Mouse (Mus musculus): ENCODE results near the gene Ywhah. TPM values are rescaled to one million over a fixed set of nuclear protein-coding genes. Genes with fewer than 3 reads are reported as not detected.
A peak's percentile ranks its signal among the peaks of the same experiment; 100 is the strongest.

The Ywhah gene
- polyA plus RNA-seq, 1 experiment: 17.6 TPM

DNA sequence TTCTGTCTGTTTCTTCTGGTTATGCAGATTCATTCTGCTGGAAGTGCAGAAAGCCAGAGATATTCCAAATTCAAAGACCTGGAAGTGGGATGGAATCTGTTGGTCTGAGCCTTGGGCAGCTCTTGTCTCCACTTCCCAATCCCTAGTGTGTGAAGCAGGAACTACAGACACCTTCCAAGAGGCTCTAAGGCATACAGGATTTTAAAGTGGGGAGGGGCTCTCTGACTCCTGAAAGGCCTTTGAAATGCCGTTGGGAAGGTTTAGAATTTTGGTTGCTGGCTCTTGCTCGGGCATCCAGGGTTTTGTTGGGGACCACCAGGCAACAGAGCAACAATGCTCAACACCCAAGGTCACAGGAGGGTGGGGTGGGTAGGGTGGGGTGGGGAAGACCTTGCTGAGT lies 9.3 kb upstream of the Ywhah start:
- TF ChIP-seq TAL1 (IDR thresholded peaks at IDR 0.05; ENCODE audit: low read length): no peak
- no peak for TF ChIP-seq GATA1 (IDR thresholded peaks at IDR 0.05; ENCODE audit: low read length)
- H3K27me3 ChIP-seq (ENCODE audit: control insufficient read depth): peaks cover 24% of the 10 kb centered on the region
- H3K9me3 ChIP-seq (ENCODE audit: control insufficient read depth, low read length): no peaks in the 10 kb centered on the region
- H3K4me3 ChIP-seq (replicated peaks): no peak overlapping the region
- H3K36me3 ChIP-seq (ENCODE audit: control insufficient read depth): no peaks in the 10 kb centered on the region
- peaks cover 2% of the 10 kb centered on the region; the same call in 1 of the 2 replicates for H3K4me1 ChIP-seq (ENCODE audit: control insufficient read depth)

DNA sequence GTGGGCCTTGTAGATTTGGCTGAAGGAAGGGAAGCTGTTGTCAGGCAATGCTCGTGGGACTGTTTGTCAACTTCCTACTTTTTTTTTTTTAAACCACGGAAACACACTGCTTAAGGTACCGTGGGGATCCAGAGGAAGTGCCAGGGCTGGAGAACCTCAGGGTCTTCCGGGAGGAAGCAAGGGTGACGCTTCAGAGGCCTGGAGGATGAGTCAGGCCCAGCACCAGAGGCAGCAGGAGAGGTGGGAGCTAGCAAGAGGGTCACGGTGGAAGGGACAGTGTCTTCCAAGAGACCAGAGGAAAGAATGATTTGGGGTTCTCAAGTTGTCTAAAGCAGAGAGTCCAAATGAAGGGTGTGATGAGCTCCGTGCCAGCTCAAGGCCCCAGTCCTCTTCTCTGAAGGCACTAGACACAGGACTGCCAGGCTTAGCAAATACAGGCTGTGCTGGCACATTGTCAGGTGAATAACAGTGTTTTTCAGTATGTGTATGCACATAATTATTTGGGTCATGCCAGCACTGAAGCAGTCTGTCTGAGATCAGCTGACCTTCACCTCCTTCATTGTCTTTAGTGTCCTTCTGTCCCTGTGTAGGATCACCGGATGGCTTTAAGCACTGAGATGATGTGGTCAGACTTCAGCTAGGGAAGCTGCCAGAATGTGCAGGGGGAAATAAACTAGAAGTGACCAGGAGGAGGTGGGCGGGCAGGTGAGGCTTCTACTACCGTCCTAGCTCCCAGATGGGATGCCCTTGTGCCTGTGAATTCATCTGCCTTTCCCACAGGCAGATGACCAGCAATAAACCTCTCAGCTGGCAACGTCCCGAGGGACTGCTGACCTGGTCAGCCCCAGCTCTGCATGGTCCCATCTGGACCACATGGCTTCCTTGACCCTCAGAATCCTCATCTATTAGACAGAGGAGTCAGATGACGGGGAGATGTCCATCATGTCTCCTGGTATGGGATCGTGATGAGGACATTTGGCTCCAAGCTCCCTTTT lies 8.5 kb upstream of the Ywhah start:
- H3K27me3 ChIP-seq (ENCODE audit: control insufficient read depth): peaks cover 24% of the 10 kb centered on the region
- TF ChIP-seq GATA1 (IDR thresholded peaks at IDR 0.05; ENCODE audit: low read length) (no peak), TAL1 (IDR thresholded peaks at IDR 0.05; ENCODE audit: low read length) (no peak)
- no peaks in the 10 kb centered on the region for H3K36me3 ChIP-seq (ENCODE audit: control insufficient read depth)
- no peaks in the 10 kb centered on the region for H3K9me3 ChIP-seq (ENCODE audit: control insufficient read depth, low read length)
- H3K4me3 ChIP-seq (replicated peaks): no peak overlapping the region
- peaks cover 3% of the 10 kb centered on the region for H3K4me1 ChIP-seq (ENCODE audit: control insufficient read depth)

DNA sequence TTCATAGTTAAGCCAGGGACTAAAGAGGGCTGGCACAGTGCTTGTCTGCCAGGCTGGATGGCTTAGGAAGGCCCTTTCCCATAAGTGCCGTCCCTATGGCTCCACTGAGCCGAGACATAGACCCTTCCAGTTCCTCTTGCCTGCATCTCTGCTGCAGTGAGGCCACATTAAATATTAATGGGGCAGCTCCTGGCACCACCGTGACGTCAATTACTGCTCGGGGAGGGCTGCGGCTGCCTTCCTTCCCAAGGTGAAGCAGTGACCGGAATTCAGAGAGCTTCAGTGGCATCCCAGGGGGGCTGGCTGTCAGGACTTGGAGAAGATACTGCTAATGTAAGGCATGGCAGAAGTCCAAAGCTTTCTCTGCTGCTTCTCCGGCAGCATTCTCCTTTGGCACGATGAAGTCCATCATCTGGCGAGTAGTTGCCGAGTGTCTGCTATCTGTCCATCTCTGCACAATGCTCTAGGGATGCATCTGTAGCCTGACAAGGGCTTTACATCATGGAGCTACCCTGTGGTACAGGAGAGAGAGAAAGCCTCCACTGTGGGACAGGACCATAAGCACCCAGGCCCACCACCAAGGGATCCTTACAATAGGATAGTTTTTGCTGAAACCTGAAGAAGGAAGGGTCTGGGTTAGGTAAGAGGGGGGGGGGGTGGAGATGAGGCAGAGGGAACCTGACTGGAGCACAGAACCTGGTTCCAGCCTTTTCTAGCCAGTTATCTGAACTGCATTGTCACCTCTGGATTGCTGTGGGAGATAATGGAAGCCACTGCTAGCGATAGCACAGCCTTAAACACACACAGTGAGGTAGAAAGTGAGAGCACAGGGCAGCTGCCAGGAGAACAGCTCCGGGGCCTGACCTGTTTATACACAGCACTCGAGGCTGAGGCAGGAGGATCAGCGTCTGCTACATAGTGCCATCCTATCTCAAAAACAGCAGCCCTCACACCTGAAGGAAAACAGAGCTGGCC lies 7.2 kb upstream of the Ywhah start:
- TF ChIP-seq GATA1 (IDR thresholded peaks at IDR 0.05; ENCODE audit: low read length) (no peak), TAL1 (IDR thresholded peaks at IDR 0.05; ENCODE audit: low read length) (no peak)
- no peak overlapping the region for H3K4me3 ChIP-seq (replicated peaks)
- peaks cover 10% of the 10 kb centered on the region for H3K4me1 ChIP-seq (ENCODE audit: control insufficient read depth)
- peaks cover 22% of the 10 kb centered on the region for H3K27me3 ChIP-seq (ENCODE audit: control insufficient read depth)
- no peaks in the 10 kb centered on the region for H3K9me3 ChIP-seq (ENCODE audit: control insufficient read depth, low read length)
- no peaks in the 10 kb centered on the region for H3K36me3 ChIP-seq (ENCODE audit: control insufficient read depth)

DNA sequence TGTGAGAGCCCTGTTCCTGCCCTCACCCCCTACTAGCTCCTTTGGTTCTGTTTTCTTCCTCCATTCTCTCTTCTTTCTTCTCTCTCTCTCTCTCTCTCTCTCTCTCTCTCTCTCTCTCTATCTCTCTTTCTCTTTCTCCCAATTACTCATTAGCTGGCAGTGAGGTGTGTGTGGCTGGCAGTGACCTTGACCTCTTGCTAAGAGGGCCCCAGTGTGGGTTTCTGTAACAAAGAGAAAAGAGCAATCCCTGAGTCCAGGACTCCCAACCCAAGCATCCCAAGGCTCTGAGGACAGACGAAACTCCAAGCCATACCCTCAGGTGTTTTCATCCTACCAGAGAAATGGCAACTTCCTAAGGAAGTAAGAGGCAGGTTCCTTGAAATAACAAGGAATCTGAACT lies 4.5 kb upstream of the Ywhah start:
- no peak for TF ChIP-seq TAL1 (IDR thresholded peaks at IDR 0.05; ENCODE audit: low read length)
- no peak for TF ChIP-seq GATA1 (IDR thresholded peaks at IDR 0.05; ENCODE audit: low read length)
- Histone ChIP-seq H3K4me1 (ENCODE audit: control insufficient read depth) (peaks cover 26% of the 10 kb centered on the region), H3K4me3 (replicated peaks) (no peak overlapping the region), H3K36me3 (ENCODE audit: control insufficient read depth) (no peaks in the 10 kb centered on the region), H3K27me3 (ENCODE audit: control insufficient read depth) (peaks cover 15% of the 10 kb centered on the region), H3K9me3 (ENCODE audit: control insufficient read depth, low read length) (no peaks in the 10 kb centered on the region)

DNA sequence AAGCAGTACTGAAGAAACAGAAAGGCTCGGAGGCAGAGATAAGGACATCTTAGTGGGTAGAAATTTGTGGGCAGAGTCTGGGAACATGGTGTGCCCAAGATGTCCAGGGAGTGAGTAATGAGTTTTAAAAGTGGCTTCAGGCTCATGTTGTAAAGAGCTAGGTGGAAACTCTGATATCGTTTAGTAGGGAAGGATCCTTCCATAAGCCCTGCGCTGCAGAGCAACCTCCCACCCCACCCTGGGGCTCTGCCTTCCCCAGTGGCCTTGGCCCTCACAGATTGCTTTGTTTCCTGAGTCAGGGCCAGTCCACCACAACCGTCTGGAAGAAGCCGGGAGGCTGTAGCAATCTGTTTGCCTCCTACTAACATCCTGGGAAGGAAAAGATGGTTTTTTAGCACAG lies 3.0 kb upstream of the Ywhah start:
- Histone ChIP-seq H3K27me3 (ENCODE audit: control insufficient read depth) (peaks cover 15% of the 10 kb centered on the region), H3K36me3 (ENCODE audit: control insufficient read depth) (peaks cover 8% of the 10 kb centered on the region), H3K4me3 (replicated peaks) (no peak overlapping the region), H3K4me1 (ENCODE audit: control insufficient read depth) (peaks cover 39% of the 10 kb centered on the region), H3K9me3 (ENCODE audit: control insufficient read depth, low read length) (no peaks in the 10 kb centered on the region)
- no peak for TF ChIP-seq GATA1 (IDR thresholded peaks at IDR 0.05; ENCODE audit: low read length)
- TF ChIP-seq TAL1 (IDR thresholded peaks at IDR 0.05; ENCODE audit: low read length): no peak

DNA sequence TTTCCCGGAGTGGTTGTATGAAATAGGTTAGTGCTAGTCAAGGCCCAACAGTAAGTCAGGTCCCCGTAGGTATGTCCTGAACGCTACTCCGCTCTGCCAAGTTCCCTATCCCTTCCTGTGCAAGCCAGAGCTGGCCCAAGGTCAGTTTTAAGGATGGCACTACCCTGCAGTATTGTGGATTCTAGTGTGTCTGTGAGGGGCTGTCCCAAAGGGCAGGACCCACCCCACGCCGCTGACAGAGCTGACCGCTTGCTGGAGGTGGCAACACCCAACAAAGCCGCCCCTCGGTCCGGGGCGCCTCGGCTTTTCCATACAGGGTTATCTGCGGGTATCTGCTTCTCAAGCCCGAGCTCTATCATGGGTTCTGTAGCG lies 441 bp upstream of the Ywhah start:
- Histone ChIP-seq H3K27me3 (ENCODE audit: control insufficient read depth) (peaks cover 6% of the 10 kb centered on the region), H3K4me1 (ENCODE audit: control insufficient read depth) (peaks cover 61% of the 10 kb centered on the region), H3K9me3 (ENCODE audit: control insufficient read depth, low read length) (no peaks in the 10 kb centered on the region), H3K4me3 (replicated peaks) (peak overlapping the region; percentile 98), H3K36me3 (ENCODE audit: control insufficient read depth) (peaks cover 33% of the 10 kb centered on the region)
- no peak for TF ChIP-seq TAL1 (IDR thresholded peaks at IDR 0.05; ENCODE audit: low read length)
- TF ChIP-seq GATA1 (IDR thresholded peaks at IDR 0.05; ENCODE audit: low read length): no peak

DNA sequence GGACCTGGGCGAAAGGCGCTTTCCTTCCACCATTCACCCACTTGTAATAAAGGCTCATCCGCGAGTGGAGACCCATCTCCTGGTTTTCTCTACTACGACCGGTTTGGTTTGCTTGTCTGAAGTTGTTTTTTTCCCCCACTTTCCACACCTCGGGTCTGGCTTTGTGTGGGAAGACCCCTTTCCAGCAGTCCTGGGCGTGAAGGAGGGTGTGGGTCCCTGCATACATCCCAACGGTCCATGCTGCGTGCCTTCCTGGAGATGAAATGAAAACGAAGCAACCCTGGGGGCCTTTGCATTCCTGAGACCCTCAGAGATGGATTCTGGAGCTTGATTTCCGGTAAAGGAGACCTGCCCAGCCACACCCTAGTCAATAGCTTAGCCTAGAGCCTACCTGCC lies 808 bp downstream of the Ywhah start:
- Histone ChIP-seq H3K27me3 (ENCODE audit: control insufficient read depth) (no peaks in the 10 kb centered on the region), H3K9me3 (ENCODE audit: control insufficient read depth, low read length) (no peaks in the 10 kb centered on the region), H3K36me3 (ENCODE audit: control insufficient read depth) (peaks cover 46% of the 10 kb centered on the region), H3K4me3 (replicated peaks) (peak overlapping the region; percentile 98), H3K4me1 (ENCODE audit: control insufficient read depth) (peaks cover 73% of the 10 kb centered on the region)
- TF ChIP-seq GATA1 (IDR thresholded peaks at IDR 0.05; ENCODE audit: low read length): no peak

DNA sequence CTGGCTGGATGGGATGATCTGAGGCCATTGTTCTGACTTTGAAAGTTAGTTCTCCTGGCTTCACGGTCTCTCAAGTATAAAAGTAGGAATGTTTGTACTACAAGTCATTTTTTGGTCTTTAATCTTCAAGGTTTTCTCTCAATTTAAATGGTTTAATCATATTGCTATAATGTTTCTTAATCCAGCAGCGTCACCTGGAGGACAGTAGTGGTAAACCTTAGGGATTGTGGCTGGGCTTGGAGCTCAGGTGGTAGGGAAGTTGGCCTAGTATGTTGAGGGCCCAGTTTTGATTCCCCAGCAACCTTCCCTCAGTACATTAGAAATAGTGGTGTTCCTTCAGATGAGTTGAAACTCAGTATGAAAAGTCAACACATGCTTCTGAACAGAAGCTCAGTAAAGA lies 3.0 kb downstream of the Ywhah start:
- H3K9me3 ChIP-seq (ENCODE audit: control insufficient read depth, low read length): no peaks in the 10 kb centered on the region
- peaks cover 68% of the 10 kb centered on the region for H3K36me3 ChIP-seq (ENCODE audit: control insufficient read depth)
- no peaks in the 10 kb centered on the region for H3K27me3 ChIP-seq (ENCODE audit: control insufficient read depth)
- peak overlapping the region; percentile 28 for H3K4me3 ChIP-seq (replicated peaks)
- H3K4me1 ChIP-seq (ENCODE audit: control insufficient read depth): peaks cover 64% of the 10 kb centered on the region
- TF ChIP-seq TAL1 (IDR thresholded peaks at IDR 0.05; ENCODE audit: low read length) (no peak), GATA1 (IDR thresholded peaks at IDR 0.05; ENCODE audit: low read length) (no peak)

DNA sequence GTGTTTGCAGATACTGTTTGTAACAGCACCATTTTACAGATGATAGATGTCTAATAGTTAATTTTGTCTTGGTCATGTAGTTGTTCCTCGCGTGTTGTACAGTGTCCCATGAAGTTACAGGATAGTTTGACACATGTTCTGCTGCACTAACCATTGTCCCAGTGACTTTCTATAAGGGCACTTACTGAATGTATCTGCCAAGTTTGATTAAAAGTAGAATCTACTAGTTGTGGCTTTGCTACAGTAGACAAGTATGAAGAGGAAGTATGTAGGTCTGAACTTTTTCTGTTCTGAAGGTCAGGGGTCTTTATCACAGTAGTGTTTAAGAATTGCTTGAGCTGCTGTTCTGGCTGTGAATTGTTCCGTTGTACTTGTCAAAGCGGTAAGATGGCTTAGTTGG lies 4.7 kb downstream of the Ywhah start:
- no peaks in the 10 kb centered on the region for H3K9me3 ChIP-seq (ENCODE audit: control insufficient read depth, low read length)
- no peaks in the 10 kb centered on the region for H3K27me3 ChIP-seq (ENCODE audit: control insufficient read depth)
- H3K4me3 ChIP-seq (replicated peaks): no peak overlapping the region
- TF ChIP-seq TAL1 (IDR thresholded peaks at IDR 0.05; ENCODE audit: low read length) (no peak), GATA1 (IDR thresholded peaks at IDR 0.05; ENCODE audit: low read length) (no peak)
- peaks cover 50% of the 10 kb centered on the region for H3K4me1 ChIP-seq (ENCODE audit: control insufficient read depth)
- H3K36me3 ChIP-seq (ENCODE audit: control insufficient read depth): peaks cover 83% of the 10 kb centered on the region

All from erythroblast, embryonic 14.5 days (primary cell).